Mouse (Mus musculus): ENCODE results near the gene Ptger1. TPM values are rescaled to one million over a fixed set of nuclear protein-coding genes. Genes with fewer than 3 reads are reported as not detected.

The Ptger1 gene
- 1.8 and 1.9 TPM in 2 replicates for polyA plus RNA-seq (2014; fragmentation: Nextera tagmentation; extraction: Ambion mirVana)

- no peak for DNase-seq (ENCODE audit: low spot score)
- WGBS = 37% methylated on average over 14 of the region's 14 CpGs
- no peak within 1 kb of the TSS for H3K27ac ChIP-seq
- H3K4me1 ChIP-seq (replicated peaks; ENCODE audit: control insufficient read depth, insufficient read depth, low read length) = peaks cover 23% of the 10 kb centered on the region
- H3K9me3 ChIP-seq (ENCODE audit: control insufficient read depth, low read length) = no peaks in the 10 kb centered on the region
- no peak within 1 kb of the TSS for H3K4me2 ChIP-seq (replicated peaks)
- peaks cover 30% of the 10 kb centered on the region for H3K36me3 ChIP-seq (replicated peaks; ENCODE audit: control insufficient read depth, insufficient read depth)
- H3K4me3 ChIP-seq (replicated peaks; ENCODE audit: low read length) = no peak within 1 kb of the TSS
- no peak within 1 kb of the TSS; the same call in 1 of the 2 replicates for H3K9ac ChIP-seq
- ATAC-seq (ENCODE audit: low FRiP score) = no peak; the same call in 1 of the 2 replicates
- H3K27me3 ChIP-seq (ENCODE audit: control insufficient read depth, insufficient read depth, low read length) = no peaks in the 10 kb centered on the region; the same call in 1 of the 2 replicates
Measured at GRCm38 (mm10) chr8:83665969-83666865, at the start of gene Ptger1. Ptger1 (plus strand) TSS chr8:83666678.

- Histone ChIP-seq H3K9me3 (ENCODE audit: control insufficient read depth, low read length) (no peaks in the 10 kb centered on the region), H3K9ac (no peak overlapping the region), H3K27me3 (ENCODE audit: control insufficient read depth, insufficient read depth, low read length) (no peaks in the 10 kb centered on the region), H3K4me2 (replicated peaks) (no peak overlapping the region), H3K4me3 (replicated peaks; ENCODE audit: low read length) (no peak overlapping the region), H3K4me1 (replicated peaks; ENCODE audit: control insufficient read depth, insufficient read depth, low read length) (no peaks in the 10 kb centered on the region), H3K36me3 (replicated peaks; ENCODE audit: control insufficient read depth, insufficient read depth) (peaks cover 25% of the 10 kb centered on the region), H3K27ac (no peak overlapping the region)
- ATAC-seq (ENCODE audit: low FRiP score) = no peak
- WGBS = 91% methylated on average over 2 of the region's 2 CpGs
- no peak for DNase-seq (ENCODE audit: low spot score)
Measured at GRCm38 (mm10) chr8:83617111-83617510, 49.4 kb upstream of the Ptger1 start.

- ATAC-seq (ENCODE audit: low FRiP score) = no peak
- no peak overlapping the region for H3K4me2 ChIP-seq (replicated peaks)
- H3K9me3 ChIP-seq (ENCODE audit: control insufficient read depth, low read length) = no peaks in the 10 kb centered on the region
- H3K27ac ChIP-seq = no peak overlapping the region
- H3K4me3 ChIP-seq (replicated peaks; ENCODE audit: low read length) = no peak overlapping the region
- H3K36me3 ChIP-seq (replicated peaks; ENCODE audit: control insufficient read depth, insufficient read depth) = peaks cover 10% of the 10 kb centered on the region; the same call in 1 of the 2 replicates
- WGBS = 88% methylated on average over 2 of the region's 2 CpGs
- no peak for DNase-seq (ENCODE audit: low spot score)
- no peaks in the 10 kb centered on the region for H3K4me1 ChIP-seq (replicated peaks; ENCODE audit: control insufficient read depth, insufficient read depth, low read length)
- no peak overlapping the region for H3K9ac ChIP-seq
- H3K27me3 ChIP-seq (ENCODE audit: control insufficient read depth, insufficient read depth, low read length) = no peaks in the 10 kb centered on the region
Measured at GRCm38 (mm10) chr8:83618566-83618965, 47.9 kb upstream of the Ptger1 start.

- H3K27me3 ChIP-seq (ENCODE audit: control insufficient read depth, insufficient read depth, low read length) = no peaks in the 10 kb centered on the region
- no peaks in the 10 kb centered on the region for H3K4me1 ChIP-seq (replicated peaks; ENCODE audit: control insufficient read depth, insufficient read depth, low read length)
- H3K4me3 ChIP-seq (replicated peaks; ENCODE audit: low read length) = no peak overlapping the region
- DNase-seq (ENCODE audit: low spot score) (no peak), ATAC-seq (ENCODE audit: low FRiP score) (no peak)
- no peaks in the 10 kb centered on the region for H3K9me3 ChIP-seq (ENCODE audit: control insufficient read depth, low read length)
- H3K9ac ChIP-seq = no peak overlapping the region
- WGBS = 87% methylated on average over 9 of the region's 9 CpGs
- no peaks in the 10 kb centered on the region; the same call in 1 of the 2 replicates for H3K36me3 ChIP-seq (replicated peaks; ENCODE audit: control insufficient read depth, insufficient read depth)
- no peak overlapping the region for H3K27ac ChIP-seq
- no peak overlapping the region for H3K4me2 ChIP-seq (replicated peaks)
Measured at GRCm38 (mm10) chr8:83619568-83620285, 46.8 kb upstream of the Ptger1 start.

- WGBS = 57% methylated on average over 15 of the region's 15 CpGs
- H3K9ac ChIP-seq = peak overlapping the region; percentile 66
- H3K9me3 ChIP-seq (ENCODE audit: control insufficient read depth, low read length) = no peaks in the 10 kb centered on the region
- H3K27me3 ChIP-seq (ENCODE audit: control insufficient read depth, insufficient read depth, low read length) = no peaks in the 10 kb centered on the region
- H3K36me3 ChIP-seq (replicated peaks; ENCODE audit: control insufficient read depth, insufficient read depth) = no peaks in the 10 kb centered on the region
- H3K4me3 ChIP-seq (replicated peaks; ENCODE audit: low read length) = peak overlapping the region; percentile 36
- DNase-seq (ENCODE audit: low spot score) (no peak), ATAC-seq (ENCODE audit: low FRiP score) (no peak)
- peak overlapping the region; percentile 70 for H3K4me2 ChIP-seq (replicated peaks)
- H3K4me1 ChIP-seq (replicated peaks; ENCODE audit: control insufficient read depth, insufficient read depth, low read length) = no peaks in the 10 kb centered on the region
- 0 out of 2 replicates have a peak overlapping the region, but pooled peaks have one; percentile 6 for H3K27ac ChIP-seq
Measured at GRCm38 (mm10) chr8:83621691-83622388, 44.6 kb upstream of the Ptger1 start.

GRCm38 (mm10) chr8:83622389-83622989 is 44.0 kb upstream of the Ptger1 start:
- Histone ChIP-seq H3K27ac (0 out of 2 replicates have a peak overlapping the region, but pooled peaks have one; percentile 6), H3K4me2 (replicated peaks) (peak overlapping the region; percentile 70), H3K9me3 (ENCODE audit: control insufficient read depth, low read length) (no peaks in the 10 kb centered on the region), H3K36me3 (replicated peaks; ENCODE audit: control insufficient read depth, insufficient read depth) (no peaks in the 10 kb centered on the region), H3K4me1 (replicated peaks; ENCODE audit: control insufficient read depth, insufficient read depth, low read length) (no peaks in the 10 kb centered on the region), H3K27me3 (ENCODE audit: control insufficient read depth, insufficient read depth, low read length) (no peaks in the 10 kb centered on the region), H3K9ac (peak overlapping the region; percentile 66), H3K4me3 (replicated peaks; ENCODE audit: low read length) (peak overlapping the region; percentile 36)
- 10% methylated on average over 23 of the region's 23 CpGs for WGBS
- ATAC-seq (ENCODE audit: low FRiP score) (peak; percentile 93), DNase-seq (ENCODE audit: low spot score) (peak; percentile 88)

DNA sequence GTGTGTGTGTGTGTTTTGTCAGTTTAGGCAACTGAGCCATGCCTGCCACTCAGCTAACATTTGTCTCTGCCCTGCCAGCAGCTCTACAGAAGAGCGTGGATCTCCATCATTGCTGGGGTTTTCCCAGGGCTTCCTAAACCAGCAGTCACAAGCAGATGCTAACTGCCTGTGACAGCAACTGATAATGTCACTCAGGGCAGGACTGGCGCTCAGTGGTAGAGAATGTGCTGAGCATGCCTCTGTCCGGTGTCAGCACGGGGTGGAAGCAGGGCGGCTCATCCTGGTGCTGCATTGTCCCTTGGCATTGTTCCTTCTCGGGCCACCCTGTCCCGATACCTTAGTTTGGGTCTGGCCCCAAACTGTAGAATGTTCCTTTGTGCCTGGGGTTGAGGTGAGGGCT is 42.9 kb upstream of the Ptger1 start:
- no peak for ATAC-seq (ENCODE audit: low FRiP score)
- no peaks in the 10 kb centered on the region for H3K9me3 ChIP-seq (ENCODE audit: control insufficient read depth, low read length)
- H3K27ac ChIP-seq = no peak overlapping the region
- no peak overlapping the region for H3K9ac ChIP-seq
- no peak for DNase-seq (ENCODE audit: low spot score)
- H3K4me2 ChIP-seq (replicated peaks) = no peak overlapping the region
- H3K4me1 ChIP-seq (replicated peaks; ENCODE audit: control insufficient read depth, insufficient read depth, low read length) = no peaks in the 10 kb centered on the region
- H3K4me3 ChIP-seq (replicated peaks; ENCODE audit: low read length) = no peak overlapping the region
- 91% methylated on average over 7 of the region's 7 CpGs for WGBS
- H3K36me3 ChIP-seq (replicated peaks; ENCODE audit: control insufficient read depth, insufficient read depth) = no peaks in the 10 kb centered on the region
- H3K27me3 ChIP-seq (ENCODE audit: control insufficient read depth, insufficient read depth, low read length) = no peaks in the 10 kb centered on the region

GRCm38 (mm10) chr8:83624739-83625138 is 41.7 kb upstream of the Ptger1 start:
- Histone ChIP-seq H3K36me3 (replicated peaks; ENCODE audit: control insufficient read depth, insufficient read depth) (no peaks in the 10 kb centered on the region), H3K27me3 (ENCODE audit: control insufficient read depth, insufficient read depth, low read length) (no peaks in the 10 kb centered on the region), H3K9ac (no peak overlapping the region), H3K9me3 (ENCODE audit: control insufficient read depth, low read length) (no peaks in the 10 kb centered on the region), H3K4me3 (replicated peaks; ENCODE audit: low read length) (no peak overlapping the region), H3K4me1 (replicated peaks; ENCODE audit: control insufficient read depth, insufficient read depth, low read length) (no peaks in the 10 kb centered on the region), H3K4me2 (replicated peaks) (no peak overlapping the region), H3K27ac (no peak overlapping the region)
- no peak for ATAC-seq (ENCODE audit: low FRiP score)
- 34% methylated on average over 3 of the region's 3 CpGs for WGBS
- peak; percentile 70 for DNase-seq (ENCODE audit: low spot score)
